Mouse (Mus musculus) CD8-positive naive resting alpha-beta T cell, adult 2 months (primary cell): ENCODE measurements around the gene Tmem129.
A peak's percentile ranks its signal among the peaks of the same experiment; 100 is the strongest.

Experiments used
- DNase-seq, 2 experiments: peaks; one replicate each; pipeline ENCODE4 v3.0.0; 2022; ENCODE audit warnings: low read depth in 2 of 2, low spot score in 2 of 2

Tmem129 gene

DNA sequence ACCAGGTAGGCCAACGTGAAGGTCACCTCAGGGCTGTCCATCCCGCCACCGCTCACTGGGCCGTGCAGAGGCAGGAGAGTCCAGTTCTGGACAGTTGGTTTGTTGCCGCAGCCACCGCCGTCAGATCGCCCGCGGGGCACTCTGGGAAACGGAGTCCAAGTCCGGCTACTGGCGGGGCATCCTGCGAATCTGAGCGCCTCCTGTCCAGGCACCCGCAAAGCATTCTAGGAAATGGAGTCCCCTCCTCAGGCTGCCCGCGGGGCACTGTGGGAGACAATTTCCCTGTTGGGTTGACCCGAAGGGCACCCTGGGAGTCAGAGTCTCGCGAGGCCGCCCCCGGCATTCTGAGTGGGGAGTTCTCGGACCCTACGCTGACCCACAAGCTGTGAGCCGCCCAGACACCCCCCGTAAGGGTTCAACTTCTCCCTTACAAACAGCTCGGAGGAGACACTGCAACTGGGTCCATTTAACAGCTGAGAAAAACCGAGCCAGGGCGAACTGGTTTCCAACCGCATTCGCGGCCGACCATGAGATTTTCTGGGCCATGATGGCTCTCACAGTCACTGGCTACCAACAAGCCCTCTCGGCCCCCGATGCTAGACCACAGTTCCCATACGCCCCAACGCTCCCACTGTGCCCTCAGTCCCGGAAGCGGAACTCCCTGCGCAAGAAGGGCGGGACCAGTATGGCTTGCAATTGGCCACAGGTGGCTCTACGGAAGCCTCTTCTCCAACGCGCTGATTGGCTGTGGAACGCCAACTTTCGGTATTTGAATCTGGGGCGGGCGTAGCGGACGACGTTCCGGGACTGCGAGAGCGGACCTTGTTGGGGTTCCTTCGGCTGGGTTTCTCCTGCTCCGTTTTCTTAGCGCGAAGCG, at the start of gene Tmem129, which contains the start of gene Tacc3:
Tmem129 (minus strand) TSS at position 630 of the 877 bp plus-strand sequence.
Tacc3 (plus strand) TSS at position 342 of the 877 bp plus-strand sequence.
- peak; percentile 94 for DNase-seq

GRCm38 (mm10) chr5:33707163-33707562, 48.9 kb upstream of the Tmem129 start:
- DNase-seq, result no peak

- no peak for DNase-seq
These were observed 48.1 kb upstream of the Tmem129 start for GRCm38 (mm10) chr5:33706350-33706629.

DNA sequence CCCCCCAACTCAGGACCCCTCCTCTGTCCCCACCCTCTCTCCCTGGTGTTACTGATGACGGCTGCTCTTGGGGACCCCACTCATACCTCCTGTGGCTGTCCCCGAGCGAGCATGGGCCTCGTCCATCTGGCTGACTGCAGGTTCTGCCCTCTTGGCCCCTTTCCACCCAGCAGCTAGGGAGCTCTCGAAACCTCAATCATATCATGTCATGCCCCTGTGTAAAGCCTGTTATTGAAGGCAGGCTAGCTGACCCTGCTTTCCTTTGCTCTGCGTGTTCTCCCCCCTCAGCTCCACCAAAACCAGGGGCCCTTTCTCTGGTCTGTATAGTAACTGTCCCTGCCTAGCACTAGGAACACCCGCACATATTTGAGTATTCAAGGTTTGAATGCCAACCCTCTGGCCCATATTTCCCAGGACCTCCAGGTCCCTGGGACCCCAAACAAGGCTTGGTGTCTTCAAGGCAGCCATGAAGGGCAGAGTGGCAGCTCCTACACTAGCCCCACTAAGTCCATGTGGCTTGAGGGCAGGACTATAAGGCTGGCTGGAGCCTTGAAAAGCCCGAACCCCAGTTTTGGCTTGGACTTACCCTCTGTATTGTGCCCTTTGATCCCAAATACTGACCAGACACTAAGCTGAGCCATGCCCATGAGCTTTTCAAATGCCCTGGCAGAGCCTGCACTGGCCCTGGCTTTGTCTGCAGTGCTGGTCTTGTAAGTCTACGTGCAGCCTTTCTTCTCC, 47.6 kb upstream of the Tmem129 start:
- no peak for DNase-seq

- DNase-seq, result no peak
These were observed 46.9 kb upstream of the Tmem129 start for GRCm38 (mm10) chr5:33704945-33705611.

DNA sequence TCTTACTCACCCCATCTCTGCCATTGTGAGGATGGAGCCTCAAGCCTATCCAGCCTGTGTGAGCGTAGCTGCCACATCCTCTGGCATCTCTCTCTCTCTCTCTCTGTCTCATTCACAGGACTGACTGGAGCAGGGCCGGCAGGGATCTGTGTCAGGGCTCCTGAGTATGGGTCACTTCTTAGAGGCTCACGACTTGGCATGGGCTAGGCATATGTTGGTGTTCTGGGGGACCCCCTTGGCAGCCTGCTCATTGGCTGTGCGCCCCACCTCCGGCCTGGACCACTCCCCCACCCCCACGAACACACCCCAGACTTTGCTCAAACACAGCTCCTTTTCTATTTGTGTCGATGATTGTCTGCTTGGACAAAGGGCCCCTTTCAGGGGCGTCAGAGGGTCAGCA, 45.8 kb upstream of the Tmem129 start:
- no peak for DNase-seq

GRCm38 (mm10) chr5:33701832-33702231, 43.6 kb upstream of the Tmem129 start:
- DNase-seq, result no peak

DNA sequence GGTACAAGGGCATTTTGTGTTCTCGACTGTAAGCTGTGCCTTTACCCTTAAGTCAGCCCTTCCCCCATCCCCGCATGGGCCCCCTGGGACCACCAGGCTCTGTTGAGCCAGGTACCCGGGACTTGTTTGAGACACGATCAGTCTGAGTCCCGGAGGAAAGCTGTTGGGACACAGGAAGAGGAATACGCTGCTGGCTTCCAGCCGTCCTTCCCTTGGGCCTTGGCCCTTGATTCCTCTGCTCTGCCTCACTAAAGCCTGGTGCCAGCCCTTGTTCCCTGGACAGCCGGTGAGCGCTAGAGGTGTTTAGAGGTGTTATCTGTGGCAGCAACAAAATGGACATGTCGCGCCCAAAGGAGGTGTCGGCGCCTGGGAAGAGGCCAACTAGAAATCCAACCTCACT, 41.8 kb upstream of the Tmem129 start:
- no peak for DNase-seq

DNA sequence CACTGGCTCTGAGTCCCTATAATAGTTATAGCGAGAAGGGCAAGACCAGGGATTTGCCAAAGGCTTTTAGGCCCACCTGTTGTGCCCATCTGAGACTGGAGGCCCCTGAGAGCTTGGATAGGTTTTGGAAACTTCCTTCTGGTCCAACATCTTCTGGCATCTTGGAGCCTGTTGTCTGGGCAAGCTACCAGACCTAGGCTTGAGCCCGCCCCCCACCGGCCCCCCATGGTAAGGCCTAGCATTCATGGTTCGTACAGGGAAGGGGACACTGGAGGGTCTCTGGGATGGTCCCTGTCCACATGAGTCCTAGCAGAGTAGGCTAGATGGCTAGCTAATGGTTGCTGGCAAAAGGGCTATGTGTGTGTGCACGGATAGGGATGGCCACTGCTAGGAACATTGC, 40.5 kb upstream of the Tmem129 start:
- DNase-seq, result no peak

GRCm38 (mm10) chr5:33697947-33698512, 39.8 kb upstream of the Tmem129 start:
- no peak for DNase-seq

- DNase-seq, result no peak
These were observed 39.3 kb upstream of the Tmem129 start for GRCm38 (mm10) chr5:33697534-33697933.

- no peak for DNase-seq
These were observed 38.2 kb upstream of the Tmem129 start for GRCm38 (mm10) chr5:33696430-33696829.

DNA sequence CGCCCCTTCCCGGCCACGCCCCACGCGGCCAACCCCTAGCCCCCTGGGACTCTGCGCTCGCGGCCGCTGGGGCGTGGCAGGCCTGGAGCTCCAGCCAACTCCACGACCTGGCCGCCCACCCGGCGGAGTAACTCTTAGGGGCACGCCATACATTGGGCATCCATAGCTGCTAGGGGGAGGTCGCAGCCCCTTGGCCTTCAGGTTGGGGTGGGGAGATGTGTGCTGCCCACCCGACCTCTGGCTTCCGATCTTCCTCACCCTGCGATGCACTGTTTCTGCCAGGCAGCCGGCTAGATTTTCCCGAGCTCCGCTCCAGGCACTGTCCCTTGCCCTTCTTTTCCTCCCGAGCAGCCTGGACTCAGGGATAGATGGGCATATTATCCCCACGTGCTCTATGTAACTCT, 37.5 kb upstream of the Tmem129 start:
- no peak for DNase-seq

- DNase-seq, result no peak
These were observed 36.9 kb upstream of the Tmem129 start for GRCm38 (mm10) chr5:33694848-33695717.

DNA sequence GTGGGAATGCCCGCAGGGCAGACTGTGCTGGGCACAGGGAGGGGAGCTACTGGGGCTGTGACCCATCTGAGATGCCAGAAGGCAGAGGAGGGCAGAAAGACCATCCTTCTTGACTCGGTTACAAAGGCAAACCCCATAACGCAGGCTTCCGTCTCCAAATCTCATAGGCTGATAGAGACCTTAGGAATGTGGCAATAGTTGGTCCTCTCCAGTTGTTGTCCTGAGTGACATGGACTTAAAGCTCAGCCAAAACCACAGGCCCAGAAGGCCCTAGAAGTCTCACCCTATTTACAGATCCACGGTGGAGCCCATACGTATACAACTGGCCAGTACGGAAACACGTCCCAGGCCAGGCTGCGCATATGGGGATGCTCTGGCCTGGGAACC, 36.2 kb upstream of the Tmem129 start:
- no peak for DNase-seq

DNA sequence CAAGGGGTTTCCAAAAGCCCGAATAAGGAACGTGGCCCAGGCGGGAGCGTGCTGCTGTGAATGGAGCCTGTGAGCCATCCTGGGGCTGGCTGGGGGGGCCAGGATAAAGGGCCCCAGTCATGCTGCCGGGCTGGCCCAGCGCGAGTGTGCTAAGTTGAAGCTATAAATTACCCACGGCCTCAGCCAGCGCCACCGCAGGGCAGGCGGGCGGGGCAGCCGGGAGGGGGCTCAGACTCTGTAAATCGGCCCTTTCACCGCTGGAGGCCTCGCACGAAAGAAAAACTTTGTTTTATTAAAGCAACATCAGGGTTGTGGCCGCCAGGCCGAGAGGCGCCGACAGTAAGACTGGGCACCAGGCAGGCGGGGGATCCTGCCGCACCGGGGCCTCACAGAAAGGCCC, 34.2 kb upstream of the Tmem129 start:
- DNase-seq, result no peak

- DNase-seq, result no peak
These were observed 31.8 kb upstream of the Tmem129 start for GRCm38 (mm10) chr5:33689852-33690645.

DNA sequence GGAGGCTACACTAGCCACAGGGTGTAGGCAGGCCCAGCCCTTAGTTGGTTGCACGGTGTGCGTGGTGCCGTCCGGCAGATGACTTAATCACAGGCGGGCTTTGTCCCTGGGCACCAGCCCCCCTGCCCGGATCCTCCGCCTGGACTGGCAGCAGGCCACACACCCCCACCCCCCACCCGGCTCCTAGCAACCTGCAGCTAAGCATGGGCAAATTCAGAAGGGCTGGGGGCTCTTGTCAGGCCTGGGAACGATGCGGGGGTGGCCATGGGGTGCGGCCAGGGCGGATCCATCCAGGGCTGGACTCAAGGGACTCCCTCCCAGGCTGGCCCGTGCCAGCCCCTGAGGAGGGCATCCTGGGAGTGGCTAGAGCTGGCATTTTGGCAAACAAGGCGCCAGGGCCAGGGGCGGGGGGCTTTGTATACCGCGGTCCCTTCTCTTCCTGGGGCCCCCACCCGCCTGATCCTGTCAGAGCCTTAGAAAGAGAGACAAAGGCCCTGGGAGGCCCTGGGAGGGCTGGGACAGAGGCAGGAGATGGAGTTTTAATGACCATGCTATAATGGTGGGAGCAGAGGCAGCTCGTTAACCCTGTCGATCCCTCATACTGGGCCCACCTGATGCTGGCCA, 31.1 kb upstream of the Tmem129 start:
- DNase-seq, result no peak
